Mouse (Mus musculus): ENCODE data around the gene Zbed5.
"Not testable (repeated sequence)": the region's sequence is repeated elsewhere in the genome, so short reads cannot be mapped to it uniquely, and the experiment has no call there.

Gene Zbed5

DNA sequence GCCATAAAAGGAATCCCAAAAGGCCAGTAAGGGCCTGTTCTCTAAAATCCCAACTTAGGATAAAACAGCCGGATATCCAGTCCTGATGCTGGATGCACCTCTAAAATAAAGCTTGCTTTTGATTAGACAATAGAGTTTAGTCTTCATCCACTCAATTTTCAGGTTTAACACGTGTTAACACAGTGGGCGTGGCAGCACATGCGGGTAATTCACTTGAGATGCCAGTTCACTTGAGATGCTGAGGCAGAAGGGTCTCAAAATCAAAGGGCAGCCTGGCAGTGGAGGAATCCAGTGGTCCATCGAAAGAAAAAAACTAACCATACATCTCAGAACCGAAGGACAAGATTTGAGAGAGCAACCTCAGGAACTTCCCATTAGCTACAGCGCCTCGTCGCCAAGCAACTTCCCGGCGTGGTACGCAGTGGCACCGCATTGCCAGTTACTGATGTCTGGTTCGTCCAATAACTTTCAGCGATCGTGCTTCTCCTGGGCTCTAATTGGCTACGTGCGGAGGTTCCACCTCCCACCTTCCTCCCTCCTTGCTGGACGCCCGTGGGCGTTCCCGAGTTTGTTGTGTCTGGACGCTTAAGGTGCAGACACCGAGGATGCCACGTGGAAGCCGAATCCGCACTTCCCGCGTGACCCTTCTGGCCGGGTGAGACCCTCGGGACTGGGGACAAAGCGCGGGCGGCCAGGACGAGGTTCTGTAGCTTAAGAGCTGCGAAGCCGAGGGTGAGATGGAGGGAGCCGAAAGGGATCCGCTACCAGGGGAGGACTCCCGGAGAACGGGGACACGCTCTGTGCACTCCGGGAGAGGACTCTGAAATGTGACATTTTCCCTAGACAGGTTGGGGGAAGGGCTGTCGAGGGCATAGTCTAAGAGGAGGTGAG lies at the start of gene Zbed5:
TSS of gene Zbed5 (plus strand) at position 526 of the 891 bp plus-strand sequence.
- DNase-seq (ENCODE audit: low spot score): peak; percentile 87

DNA sequence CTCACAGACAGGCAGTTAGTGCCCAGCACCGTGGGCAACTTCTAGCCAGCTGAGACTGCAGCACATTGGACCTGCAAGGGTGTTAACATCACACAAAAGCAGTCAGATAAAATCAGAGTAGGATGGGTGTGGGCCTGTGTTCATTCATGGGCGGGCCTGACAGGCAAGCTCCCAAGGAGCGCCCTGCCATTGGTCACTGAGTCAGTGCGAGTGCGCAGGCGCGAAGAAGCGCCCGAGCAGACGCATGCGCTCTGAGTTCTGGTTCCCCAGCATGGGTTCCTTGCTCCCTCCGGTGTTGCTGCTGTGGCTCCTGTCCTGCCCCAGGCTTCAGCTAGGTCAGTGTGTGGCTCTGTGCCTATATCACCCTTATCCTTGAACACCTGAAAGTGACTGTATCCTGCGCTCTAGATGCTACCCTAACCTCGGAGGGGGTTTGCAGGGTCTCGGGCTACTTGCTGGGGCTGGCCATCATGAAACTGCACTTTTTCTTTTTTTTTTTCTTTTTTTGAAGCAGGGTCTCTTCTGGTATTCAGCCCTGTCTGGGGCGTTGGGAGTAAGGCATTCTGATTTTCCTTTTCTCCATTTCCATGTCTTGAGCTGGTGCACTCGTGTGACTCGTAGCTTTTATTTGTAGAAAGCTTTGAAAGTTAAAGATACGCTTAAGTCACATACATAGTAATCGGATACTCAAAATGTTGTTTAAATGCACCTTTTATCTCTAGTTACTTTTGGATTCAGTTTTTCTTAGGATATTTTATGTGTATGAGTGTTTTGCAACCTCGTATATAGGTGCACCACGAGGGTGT lies 48.6 kb upstream of the Zbed5 start, which contains the start of gene Sumf2:
TSS of gene Sumf2 (plus strand) at position 235 of the 806 bp plus-strand sequence.
- peak; percentile 90 for DNase-seq (ENCODE audit: low spot score)

DNA sequence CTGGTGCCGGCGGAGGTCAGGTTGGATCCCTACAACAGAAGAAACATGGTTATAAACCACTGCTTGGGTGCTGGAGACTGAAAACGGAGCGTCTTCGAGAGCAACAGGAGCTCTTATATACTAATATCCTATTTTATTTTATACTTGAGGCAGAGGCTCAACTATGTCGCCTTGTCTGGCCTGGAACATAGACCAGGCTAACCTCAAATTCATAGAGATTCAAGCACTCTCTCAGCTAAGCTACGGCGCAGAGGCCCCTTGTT lies 48.0 kb upstream of the Zbed5 start:
- no peak for DNase-seq (ENCODE audit: low spot score)

DNA sequence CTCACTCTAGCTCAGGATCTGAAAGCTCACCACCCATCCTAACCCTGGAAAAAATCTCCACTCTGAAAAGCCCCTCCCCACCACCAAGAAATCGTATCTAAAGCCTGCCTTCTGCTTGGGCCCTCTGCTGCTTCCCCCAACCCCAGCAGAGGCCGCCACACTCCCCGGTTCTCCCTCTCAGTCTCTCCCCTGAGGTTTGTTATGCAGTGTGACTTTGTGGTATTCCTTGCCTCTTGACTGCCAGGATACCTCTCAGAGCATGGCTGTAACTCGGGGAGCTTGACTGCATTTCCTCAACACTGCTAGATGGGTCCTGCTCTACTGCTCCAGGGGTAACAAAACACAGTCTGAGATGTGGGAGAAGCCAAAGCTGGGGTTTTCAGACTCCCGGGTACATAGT lies 40.4 kb upstream of the Zbed5 start:
- no peak for DNase-seq (ENCODE audit: low spot score)

DNA sequence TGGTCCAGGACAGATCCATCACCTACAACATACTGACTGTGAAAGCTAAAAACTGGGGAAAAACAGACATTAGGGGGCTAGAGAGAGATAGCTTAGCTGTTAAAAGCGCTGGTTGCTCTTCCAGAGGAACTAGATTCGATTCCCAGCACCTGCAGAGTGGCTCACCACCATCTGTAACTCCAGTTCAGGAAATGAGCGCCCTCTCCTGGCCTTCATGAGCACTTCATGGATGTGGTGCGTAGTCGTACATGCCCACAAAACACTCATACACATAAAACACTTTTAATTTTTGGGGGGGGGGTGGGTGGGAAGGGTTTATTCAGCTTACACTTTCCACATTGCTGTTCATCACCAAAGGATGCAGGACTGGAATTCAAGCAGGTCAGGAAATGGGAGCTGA lies 39.1 kb upstream of the Zbed5 start:
- no peak for DNase-seq (ENCODE audit: low spot score)

DNA sequence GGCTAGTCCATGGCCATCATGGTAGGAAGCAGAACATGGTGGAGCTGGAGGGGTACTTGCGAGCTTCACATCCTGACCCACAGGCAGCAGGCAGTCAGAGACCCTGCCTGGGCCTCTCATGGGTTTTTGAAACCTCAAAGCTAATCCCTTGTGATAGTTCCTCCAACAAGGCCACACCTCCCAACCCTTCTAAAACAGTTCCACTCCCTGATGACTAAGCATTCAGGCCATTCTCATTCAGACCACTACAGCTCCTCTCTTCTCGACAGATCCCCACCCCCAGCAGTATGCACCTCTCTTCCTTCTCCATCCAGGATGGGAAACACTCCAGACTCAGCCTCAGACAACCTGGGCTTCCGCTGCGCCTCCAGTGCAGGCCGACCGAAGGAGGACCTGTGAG lies 33.2 kb upstream of the Zbed5 start:
- DNase-seq (ENCODE audit: low spot score): no peak

DNA sequence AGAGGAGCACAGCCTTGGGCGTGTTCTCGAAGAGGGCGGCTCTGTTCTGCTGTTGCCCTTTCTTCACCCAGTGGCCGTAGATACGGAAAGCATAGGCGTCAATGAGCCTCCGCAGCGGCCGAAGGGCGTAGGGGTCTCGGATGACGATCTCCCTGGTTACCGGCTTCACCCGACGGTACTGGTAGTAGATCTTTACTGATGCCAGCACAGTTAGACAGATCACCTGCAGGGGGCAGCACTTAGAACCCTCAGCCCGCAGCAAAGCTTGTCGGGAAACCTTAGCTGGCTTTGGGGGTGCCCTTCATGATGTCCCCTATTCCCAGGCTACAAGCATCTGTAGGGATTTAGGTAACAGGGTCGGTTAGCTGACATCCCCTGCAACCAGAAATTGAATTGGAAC lies 31.1 kb upstream of the Zbed5 start:
- DNase-seq (ENCODE audit: low spot score): no peak

DNA sequence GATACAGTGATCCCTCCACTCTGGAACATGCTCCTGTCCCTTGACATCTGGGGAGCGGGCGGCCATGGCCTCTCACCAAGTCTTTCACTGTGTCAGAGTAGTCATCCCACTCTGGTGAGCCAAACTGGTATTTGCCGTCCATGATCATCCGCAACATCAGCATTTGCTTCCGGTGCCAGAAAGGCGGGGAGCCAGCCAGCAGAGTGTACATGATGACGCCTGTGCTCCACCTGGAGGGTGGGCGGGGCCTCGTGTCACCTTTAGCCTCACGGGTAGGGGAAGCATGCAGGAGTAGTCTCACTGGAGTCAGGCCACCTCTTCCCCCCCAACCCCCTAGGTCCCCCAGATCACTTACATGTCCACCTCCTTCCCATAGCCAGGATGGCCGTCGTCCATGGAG lies 29.7 kb upstream of the Zbed5 start:
- no peak for DNase-seq (ENCODE audit: low spot score)

DNA sequence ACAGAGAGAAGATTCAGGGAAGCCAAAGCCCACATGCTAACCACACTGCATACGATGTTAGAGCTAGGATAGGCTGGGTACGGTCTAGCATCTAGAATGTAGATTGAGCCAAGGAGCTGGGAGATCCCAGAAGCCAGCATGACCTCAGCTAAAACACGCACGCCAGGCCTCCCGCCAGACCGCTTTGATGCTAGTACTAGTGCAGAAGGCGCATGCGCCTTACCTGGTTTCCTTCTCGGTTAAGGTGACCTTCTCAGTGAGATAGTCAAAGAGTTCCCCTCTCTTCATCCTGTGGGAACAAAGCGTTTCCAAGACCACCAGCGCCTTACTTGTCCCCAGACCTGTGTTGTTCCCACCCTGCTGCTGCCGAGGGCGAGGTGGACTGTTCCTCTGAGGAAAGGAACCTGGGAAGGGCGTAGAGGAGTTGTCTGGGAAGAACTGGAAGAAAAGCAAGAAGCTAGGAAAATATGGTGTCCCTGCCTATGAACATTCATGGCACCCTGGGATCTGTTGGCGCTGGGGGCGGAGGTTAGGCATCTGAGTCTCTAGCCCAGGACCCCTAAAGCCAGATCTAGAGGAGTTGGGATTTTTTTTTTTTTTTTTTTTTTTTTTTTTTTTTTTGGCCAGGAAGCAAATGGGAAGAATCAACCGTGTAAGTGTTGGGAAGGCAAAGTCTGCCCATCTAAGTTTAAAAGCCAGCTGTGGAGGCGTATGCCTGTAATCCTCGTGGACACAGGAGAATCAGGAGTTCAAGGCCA lies 26.1 kb upstream of the Zbed5 start:
- DNase-seq (ENCODE audit: low spot score): no peak

DNA sequence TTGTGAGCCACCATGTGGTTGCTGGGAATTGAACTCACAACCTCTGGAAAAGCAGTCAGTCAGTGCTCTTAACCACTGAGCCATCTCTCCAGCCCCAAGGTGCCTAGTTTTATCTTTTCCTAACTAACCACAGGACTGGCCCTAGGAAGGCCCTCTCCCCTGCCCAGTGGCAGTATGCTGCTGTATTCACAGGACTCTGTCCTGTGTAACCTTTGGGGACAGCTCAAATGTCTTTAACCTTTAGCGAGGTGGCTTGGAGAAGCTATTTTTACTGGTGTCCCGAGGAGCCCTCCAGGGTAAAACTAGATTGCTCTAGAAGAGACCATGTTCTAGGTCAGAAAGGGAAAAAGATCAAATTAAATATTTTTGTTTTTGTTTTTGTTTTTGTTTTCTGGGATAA lies 24.3 kb upstream of the Zbed5 start:
- no peak for DNase-seq (ENCODE audit: low spot score)

DNA sequence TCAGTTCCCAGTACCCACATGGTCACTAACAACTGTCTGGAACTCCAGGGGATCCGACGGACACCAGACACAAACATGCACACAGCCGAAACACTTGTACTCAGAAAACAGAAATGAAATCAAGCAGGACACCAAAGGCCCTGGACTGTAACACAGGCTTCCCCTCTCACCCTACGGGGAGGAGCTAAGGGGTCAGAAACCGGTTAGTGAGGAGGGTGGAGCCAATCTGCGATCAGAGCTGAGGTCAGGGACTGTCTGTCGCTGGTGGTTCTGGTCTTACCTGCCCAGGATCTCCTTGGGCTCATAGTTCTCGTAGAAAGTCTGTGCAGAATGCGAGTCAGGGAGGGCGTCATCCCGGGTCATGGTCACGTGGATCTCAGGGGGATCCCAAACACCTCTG lies 21.6 kb upstream of the Zbed5 start:
- no peak for DNase-seq (ENCODE audit: low spot score)

DNA sequence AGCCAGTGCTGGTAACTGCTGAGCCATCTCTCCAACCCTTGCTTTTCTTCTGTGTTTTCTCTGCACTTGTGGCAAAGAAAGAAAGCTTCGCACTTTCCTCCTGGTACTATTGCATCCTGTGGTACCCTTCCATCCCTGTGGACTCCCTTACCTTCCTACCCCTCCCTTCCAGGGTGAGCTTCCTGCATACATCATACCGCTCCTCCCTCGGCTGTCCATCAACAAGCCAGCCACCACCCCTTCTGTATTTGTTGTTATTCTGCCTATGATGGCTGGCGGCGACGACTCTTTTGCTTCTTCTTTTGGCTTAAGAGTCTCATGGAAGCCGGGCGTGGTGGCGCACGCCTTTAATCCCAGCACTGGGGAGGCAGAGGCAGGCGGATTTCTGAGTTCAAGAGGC lies 20.4 kb upstream of the Zbed5 start:
- DNase-seq (ENCODE audit: low spot score): no peak

DNA sequence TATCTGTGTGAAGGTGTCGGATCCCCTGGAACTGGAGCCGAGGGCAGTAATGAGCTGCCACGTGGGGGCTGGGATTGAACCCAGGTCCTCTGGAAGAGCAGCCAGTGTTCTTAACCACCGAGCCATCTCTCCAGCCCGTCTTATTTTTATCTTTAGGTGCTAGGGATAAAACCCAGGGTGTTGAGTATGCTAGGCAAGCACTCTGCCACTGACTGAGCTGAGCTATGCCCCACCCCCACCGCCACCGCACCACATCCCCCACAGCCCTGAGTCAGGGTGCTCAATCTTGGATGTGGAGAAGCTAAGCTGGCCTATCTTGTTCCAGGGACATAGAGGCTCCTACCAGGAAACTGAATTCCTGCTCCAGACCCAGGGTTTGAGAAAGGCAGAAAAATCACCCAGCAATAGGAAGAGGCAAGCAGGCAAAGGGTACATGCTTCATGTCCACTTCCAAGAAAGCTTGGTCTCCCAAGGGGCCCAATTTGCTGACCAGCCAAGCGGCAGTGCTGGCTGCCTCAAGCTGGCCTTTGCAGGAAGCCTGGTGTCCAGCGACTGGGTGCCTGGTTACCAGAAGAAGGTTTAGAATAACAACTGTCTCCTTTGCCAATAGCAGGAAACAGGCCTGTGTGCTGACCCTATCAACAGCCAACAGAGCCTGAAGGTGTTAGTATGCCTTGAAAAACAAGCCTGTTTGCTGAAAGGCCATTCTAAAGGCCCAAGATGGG lies 17.6 kb upstream of the Zbed5 start:
- no peak for DNase-seq (ENCODE audit: low spot score)

DNA sequence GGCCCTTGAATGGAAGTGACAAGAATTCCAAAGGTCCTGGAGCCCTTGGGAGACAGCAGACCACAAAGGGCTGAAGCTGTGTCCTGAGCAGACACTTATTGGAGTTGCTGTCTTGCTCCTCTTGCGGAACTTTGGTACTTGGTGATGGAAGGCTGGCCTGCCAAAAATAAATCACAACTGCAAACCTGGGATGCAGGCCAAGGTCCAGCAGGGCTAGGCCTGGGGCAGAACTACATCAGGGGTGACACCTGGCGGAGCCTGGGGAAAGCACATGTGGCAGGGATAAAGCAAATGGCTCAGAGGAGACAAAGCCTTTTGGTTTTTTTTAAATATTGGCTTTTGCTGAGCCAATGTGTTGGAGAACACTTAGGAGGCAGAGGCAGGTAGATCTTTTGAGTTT lies 16.6 kb upstream of the Zbed5 start:
- DNase-seq (ENCODE audit: low spot score): no peak

DNA sequence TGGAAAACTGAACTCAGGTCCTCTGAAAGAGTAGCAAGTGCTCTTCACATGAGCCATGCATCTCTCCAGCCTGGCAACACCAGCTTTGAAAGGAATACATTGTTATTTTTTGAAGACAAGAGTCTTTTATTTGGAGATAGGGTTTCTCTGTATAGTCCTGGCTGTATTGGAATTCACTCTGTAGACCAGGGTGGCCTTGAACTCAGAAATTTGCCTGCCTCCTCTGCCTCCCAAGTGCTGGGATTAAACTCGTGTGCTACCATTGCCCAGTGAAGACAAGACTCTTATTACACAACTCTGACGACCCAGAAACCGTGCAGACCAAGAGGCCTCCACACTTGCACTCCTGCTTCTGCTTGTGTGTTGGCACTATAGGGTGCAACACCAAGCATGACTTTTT lies 15.6 kb upstream of the Zbed5 start:
- no peak for DNase-seq (ENCODE audit: low spot score)

DNA sequence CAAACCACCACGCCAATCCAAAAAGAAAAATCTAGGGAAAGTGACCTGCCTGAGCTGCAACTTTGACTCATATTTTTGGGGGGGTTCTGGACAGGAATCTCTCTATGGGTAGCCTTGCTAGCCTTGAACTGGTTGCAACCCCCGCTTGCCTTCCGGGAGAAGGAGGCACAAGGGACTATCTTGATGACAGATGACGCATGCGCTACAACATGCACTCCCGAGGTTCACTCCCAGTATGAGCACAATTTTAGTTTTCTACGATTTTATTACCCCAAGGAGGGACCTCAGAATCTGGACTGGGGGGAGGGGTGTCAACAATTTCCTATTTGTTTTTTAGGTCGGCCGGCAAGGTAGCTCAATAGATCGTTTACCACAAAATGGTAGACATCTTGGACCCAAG lies 9.3 kb upstream of the Zbed5 start:
- no peak for DNase-seq (ENCODE audit: low spot score)

DNA sequence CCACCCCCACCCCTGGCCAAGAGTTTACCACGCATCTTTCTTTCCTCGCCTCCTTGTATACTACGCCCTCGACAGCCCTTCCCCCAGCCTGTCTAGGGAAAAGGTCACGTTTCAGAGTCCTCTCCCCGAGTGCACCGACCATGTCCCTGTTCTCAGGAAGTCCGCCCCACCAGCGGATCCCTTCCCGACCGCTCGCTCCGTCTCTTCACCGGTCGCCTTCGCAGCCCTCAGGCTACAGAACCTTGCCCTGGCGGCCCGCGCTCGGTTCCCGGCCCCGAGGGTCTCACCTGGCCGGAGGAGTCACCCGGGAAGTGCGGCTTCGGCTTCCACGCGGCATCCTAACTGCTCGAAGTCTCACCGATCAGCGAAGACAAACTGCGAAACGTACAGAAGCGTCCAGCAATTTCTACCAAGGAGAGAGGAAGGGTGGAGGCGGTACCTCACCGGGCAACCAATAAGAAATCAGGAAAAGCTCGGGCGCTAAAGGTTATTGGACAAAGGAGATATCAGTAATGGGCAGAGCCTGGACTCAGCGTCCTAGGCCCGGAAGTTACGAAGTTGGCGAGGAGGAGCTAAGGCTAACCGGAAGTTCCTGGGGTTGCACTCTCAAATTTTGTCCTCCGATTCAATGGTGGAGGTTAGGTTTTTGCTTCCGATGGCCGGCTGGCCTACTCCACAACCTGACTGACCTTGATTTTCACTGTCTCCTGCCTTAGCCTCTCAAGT lies 8.4 kb upstream of the Zbed5 start, which contains the start of gene Chchd2:
TSS of gene Chchd2 (minus strand) at position 560 of the 726 bp plus-strand sequence.
- peak; percentile 98 for DNase-seq (ENCODE audit: low spot score)

DNA sequence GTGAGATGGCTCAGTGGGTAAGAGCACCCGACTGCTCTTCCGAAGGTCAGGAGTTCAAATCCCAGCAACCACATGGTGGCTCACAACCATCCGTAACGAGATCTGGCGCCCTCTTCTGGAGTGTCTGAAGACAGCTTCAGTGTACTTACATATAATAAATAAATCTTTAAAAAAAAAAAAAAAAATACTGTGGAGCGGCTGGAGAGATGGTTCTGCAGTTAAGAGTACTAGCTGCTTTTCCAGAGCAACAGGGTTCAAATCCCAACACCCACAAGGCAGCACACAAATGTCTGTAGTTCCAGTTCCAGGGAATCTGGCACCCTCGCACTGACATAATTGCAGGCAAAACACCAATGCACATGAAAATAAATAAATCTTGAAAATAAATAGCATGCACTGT lies 5.1 kb upstream of the Zbed5 start:
- not testable (repeated sequence) for DNase-seq (ENCODE audit: low spot score)

DNA sequence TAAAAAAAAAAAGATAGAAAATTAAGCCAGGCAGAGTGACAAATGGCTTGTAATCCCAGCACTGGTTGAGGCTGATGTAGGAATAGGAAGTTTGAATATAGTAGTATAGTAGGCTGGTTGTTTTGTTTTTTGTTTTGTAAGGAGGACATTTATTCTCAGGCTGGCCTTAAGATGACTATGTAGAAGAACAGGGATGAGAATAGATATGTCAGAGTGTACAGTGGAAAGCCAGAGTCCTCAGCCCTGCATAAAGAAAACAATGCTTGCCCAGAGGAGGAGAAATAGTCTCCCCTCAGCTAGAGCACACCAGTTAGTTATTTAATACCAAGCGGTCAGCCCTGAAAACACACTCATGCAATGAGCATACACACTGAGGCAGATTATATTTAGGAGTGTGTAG lies 2.9 kb downstream of the Zbed5 start, which contains the start of gene Phkg1:
TSS of gene Phkg1 (minus strand) at position 101 of the 400 bp plus-strand sequence.
- DNase-seq (ENCODE audit: low spot score): no peak

DNA sequence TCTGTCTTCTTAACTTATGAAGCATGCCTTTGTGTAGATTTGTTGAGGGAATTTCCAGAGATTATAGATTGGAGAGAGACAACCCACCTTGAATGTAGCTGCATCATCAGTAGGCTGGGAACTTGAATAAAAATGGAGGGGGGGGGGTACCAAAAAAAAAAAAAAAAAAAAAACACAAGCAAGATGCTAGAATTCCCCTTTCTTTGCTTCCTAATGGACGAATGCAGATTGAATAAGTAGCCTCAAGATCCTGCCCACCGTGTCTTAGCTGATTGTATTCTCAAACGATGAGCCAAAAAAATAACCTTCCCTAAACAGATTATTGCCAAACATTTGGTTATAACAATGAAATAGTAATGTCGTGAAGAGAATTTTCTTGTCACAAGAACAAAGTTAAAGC lies 12.3 kb downstream of the Zbed5 start:
- no peak for DNase-seq (ENCODE audit: low spot score)
